Mouse (Mus musculus): Measurements from ENCODE around the gene Crb1. TPM values are rescaled to one million over a fixed set of nuclear protein-coding genes. Genes with fewer than 3 reads are reported as not detected.

Crb1 gene
- polyA plus RNA-seq (2014; fragmentation: Illumina TruSeq; extraction: RNeasy Lipid Tissue Mini Kit (QIAGEN cat#74804)), result 4.5 TPM

DNA sequence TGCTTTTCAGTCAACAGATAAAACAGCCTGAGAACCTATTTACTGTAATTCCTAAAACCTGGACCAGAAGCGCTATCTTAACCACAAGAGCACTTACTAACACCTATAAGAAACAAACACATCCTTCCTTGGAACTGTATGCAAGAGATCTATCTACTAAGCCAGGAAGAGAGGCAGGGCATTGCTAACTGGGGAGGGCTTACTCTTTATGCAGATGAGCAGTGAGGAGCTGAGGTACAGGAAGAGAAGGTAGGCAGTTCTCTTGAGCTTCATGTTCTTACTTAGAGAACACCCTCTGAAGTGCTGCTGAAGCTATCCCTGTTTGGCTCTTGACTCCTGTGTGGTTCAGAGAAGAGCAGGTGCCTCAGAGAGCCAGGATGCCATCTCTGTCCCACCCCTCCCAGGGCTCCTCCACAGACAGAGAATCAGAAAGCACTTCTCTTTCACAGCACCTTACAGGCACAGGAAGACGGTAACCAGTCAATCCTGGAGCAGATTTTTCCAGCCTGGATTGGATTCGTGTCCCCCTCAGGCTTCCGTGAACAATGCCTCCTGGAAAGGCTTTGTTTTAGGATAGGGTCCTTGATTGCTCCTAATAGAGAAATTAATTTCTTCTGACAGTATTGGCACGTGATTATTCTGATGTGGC, at the start of gene Crb1:
Crb1 (minus strand) TSS at position 463 of the 649 bp plus-strand sequence.

DNA sequence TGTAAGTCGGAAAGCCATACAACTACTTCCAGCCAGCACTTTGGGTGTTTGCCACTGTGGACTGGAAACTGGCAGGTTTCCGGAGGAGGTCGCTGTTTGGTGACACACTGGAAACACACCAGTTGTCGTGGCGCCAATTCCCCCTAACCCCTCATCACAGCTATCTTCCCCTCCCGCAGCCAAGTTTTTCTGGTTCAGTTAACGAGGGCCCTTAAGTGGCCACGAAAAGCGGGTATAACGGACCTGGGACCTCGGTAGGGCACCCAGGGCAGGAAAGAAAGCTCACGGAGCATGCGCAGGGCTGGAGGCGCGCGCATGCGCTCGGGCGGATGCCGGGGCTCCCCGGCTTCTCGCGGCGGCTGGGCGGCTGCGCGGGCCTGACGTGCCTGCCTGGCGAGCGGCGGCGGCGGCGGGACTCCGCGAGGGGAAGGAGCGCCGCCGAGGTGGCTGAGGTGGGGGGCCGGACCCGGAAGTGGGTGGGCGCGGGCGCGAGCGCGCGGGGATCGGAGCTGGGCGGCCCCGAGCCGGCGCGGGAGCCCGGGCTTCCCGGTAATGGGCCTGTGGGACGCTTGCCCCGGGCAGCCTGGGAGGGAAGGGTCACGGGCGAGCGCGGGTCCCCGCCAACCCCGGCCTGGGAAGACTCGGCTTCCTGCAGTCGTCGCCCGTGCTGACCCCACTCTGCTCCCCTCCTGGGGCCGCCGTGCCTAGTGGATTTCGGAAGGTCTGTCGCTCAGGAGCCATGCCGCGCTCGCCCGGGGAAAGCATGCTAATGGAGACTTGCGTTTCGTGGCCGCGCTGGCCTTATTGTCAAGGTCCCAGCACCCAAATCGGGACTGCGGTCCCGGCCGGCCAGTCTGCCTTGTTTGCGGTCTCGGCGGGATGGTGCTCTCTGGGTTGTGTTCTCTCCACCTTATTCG, 45.2 kb upstream of the Crb1 start, which contains the start of gene Zbtb41:
Zbtb41 (plus strand) TSS at position 414 of the 917 bp plus-strand sequence.

Other genes with a start within 250 kb of the Crb1 start
- gene Zbtb41, start 45.2 kb upstream of the Crb1 start, polyA plus RNA-seq (2014; fragmentation: Illumina TruSeq; extraction: RNeasy Lipid Tissue Mini Kit (QIAGEN cat#74804)), result 102 TPM
- 63.5 TPM for gene Aspm, start 77.7 kb upstream of the Crb1 start, polyA plus RNA-seq (2014; fragmentation: Illumina TruSeq; extraction: RNeasy Lipid Tissue Mini Kit (QIAGEN cat#74804))
- gene F13b, start 124.6 kb upstream of the Crb1 start, polyA plus RNA-seq (2014; fragmentation: Illumina TruSeq; extraction: RNeasy Lipid Tissue Mini Kit (QIAGEN cat#74804)), result 0.51 TPM
- gene Cfhr1, start 183.2 kb upstream of the Crb1 start, polyA plus RNA-seq (2014; fragmentation: Illumina TruSeq; extraction: RNeasy Lipid Tissue Mini Kit (QIAGEN cat#74804)), result not detected

Data from ovary, adult 10 weeks (tissue).